Mouse (Mus musculus): ENCODE measurements around the gene Heatr5b. TPM values are rescaled to one million over a fixed set of nuclear protein-coding genes. Genes with fewer than 3 reads are reported as not detected.

Gene Heatr5b
- polyA plus RNA-seq, 1 experiment from 2014 or later = 14.2 TPM

GRCm38 (mm10) chr17:78836056-78836455 lies 892 bp upstream of the Heatr5b start:
- H3K27ac ChIP-seq (replicated peaks; ENCODE audit: low read depth, low read length) = no peak overlapping the region
- H3K9ac ChIP-seq (replicated peaks; ENCODE audit: low read length) = peak overlapping the region; percentile 32
- 28% methylated on average over 2 of the region's 2 CpGs for WGBS
- no peaks in the 10 kb centered on the region for H3K9me3 ChIP-seq (replicated peaks; ENCODE audit: control insufficient read depth, low read length)
- H3K27me3 ChIP-seq (ENCODE audit: control insufficient read depth, insufficient read depth, low read length) = no peaks in the 10 kb centered on the region
- peak overlapping the region; percentile 81 for H3K4me3 ChIP-seq (ENCODE audit: low read depth, low read length)
- DNase-seq (ENCODE audit: low spot score) (peak; percentile 9), ATAC-seq (replicated peaks; ENCODE audit: insufficient number of reproducible peaks, low FRiP score, low TSS enrichment, low read depth) (no peak)
- peaks cover 5% of the 10 kb centered on the region for H3K36me3 ChIP-seq (replicated peaks; ENCODE audit: control insufficient read depth, insufficient read depth, low read depth, low read length)
- peak overlapping the region; percentile 48 for H3K4me2 ChIP-seq (ENCODE audit: low read depth, low read length)
- H3K4me1 ChIP-seq (ENCODE audit: control insufficient read depth, insufficient read depth, low read length) = no peaks in the 10 kb centered on the region

GRCm38 (mm10) chr17:78824346-78824745 lies 10.8 kb downstream of the Heatr5b start:
- Histone ChIP-seq H3K27me3 (ENCODE audit: control insufficient read depth, insufficient read depth, low read length) (no peaks in the 10 kb centered on the region), H3K4me3 (ENCODE audit: low read depth, low read length) (no peak overlapping the region), H3K36me3 (replicated peaks; ENCODE audit: control insufficient read depth, insufficient read depth, low read depth, low read length) (no peaks in the 10 kb centered on the region; the same call in 1 of the 2 replicates), H3K9ac (replicated peaks; ENCODE audit: low read length) (no peak overlapping the region), H3K4me2 (ENCODE audit: low read depth, low read length) (no peak overlapping the region), H3K27ac (replicated peaks; ENCODE audit: low read depth, low read length) (no peak overlapping the region), H3K9me3 (replicated peaks; ENCODE audit: control insufficient read depth, low read length) (no peaks in the 10 kb centered on the region), H3K4me1 (ENCODE audit: control insufficient read depth, insufficient read depth, low read length) (no peaks in the 10 kb centered on the region)
- DNase-seq (ENCODE audit: low spot score) = no peak
- ATAC-seq (replicated peaks; ENCODE audit: insufficient number of reproducible peaks, low FRiP score, low TSS enrichment, low read depth) = no peak
- 93% methylated on average over 13 of the region's 13 CpGs for WGBS

- Histone ChIP-seq H3K27me3 (ENCODE audit: control insufficient read depth, insufficient read depth, low read length) (no peaks in the 10 kb centered on the region), H3K4me1 (ENCODE audit: control insufficient read depth, insufficient read depth, low read length) (no peaks in the 10 kb centered on the region), H3K27ac (replicated peaks; ENCODE audit: low read depth, low read length) (no peak overlapping the region), H3K9me3 (replicated peaks; ENCODE audit: control insufficient read depth, low read length) (no peaks in the 10 kb centered on the region), H3K9ac (replicated peaks; ENCODE audit: low read length) (no peak overlapping the region), H3K4me3 (ENCODE audit: low read depth, low read length) (no peak overlapping the region), H3K4me2 (ENCODE audit: low read depth, low read length) (no peak overlapping the region), H3K36me3 (replicated peaks; ENCODE audit: control insufficient read depth, insufficient read depth, low read depth, low read length) (no peaks in the 10 kb centered on the region; the same call in 1 of the 2 replicates)
- DNase-seq (ENCODE audit: low spot score) = no peak
- 95% methylated on average over 3 of the region's 3 CpGs for WGBS
- no peak for ATAC-seq (replicated peaks; ENCODE audit: insufficient number of reproducible peaks, low FRiP score, low TSS enrichment, low read depth)
Observed at GRCm38 (mm10) chr17:78809582-78809981, 25.6 kb downstream of the Heatr5b start.

GRCm38 (mm10) chr17:78809019-78809418 lies 26.1 kb downstream of the Heatr5b start:
- no peaks in the 10 kb centered on the region; the same call in 1 of the 2 replicates for H3K36me3 ChIP-seq (replicated peaks; ENCODE audit: control insufficient read depth, insufficient read depth, low read depth, low read length)
- H3K4me1 ChIP-seq (ENCODE audit: control insufficient read depth, insufficient read depth, low read length) = no peaks in the 10 kb centered on the region
- ATAC-seq (replicated peaks; ENCODE audit: insufficient number of reproducible peaks, low FRiP score, low TSS enrichment, low read depth) = no peak
- no peak overlapping the region for H3K9ac ChIP-seq (replicated peaks; ENCODE audit: low read length)
- H3K4me3 ChIP-seq (ENCODE audit: low read depth, low read length) = no peak overlapping the region
- H3K9me3 ChIP-seq (replicated peaks; ENCODE audit: control insufficient read depth, low read length) = no peaks in the 10 kb centered on the region
- no peaks in the 10 kb centered on the region for H3K27me3 ChIP-seq (ENCODE audit: control insufficient read depth, insufficient read depth, low read length)
- DNase-seq (ENCODE audit: low spot score) = peak; percentile 45
- H3K27ac ChIP-seq (replicated peaks; ENCODE audit: low read depth, low read length) = no peak overlapping the region
- H3K4me2 ChIP-seq (ENCODE audit: low read depth, low read length) = no peak overlapping the region

- ATAC-seq (replicated peaks; ENCODE audit: insufficient number of reproducible peaks, low FRiP score, low TSS enrichment, low read depth) = no peak
- whole genome bisulfite sequencing = 96% methylated on average over 1 of the region's 1 CpGs
- Histone ChIP-seq H3K27ac (replicated peaks; ENCODE audit: low read depth, low read length) (no peak overlapping the region), H3K27me3 (ENCODE audit: control insufficient read depth, insufficient read depth, low read length) (no peaks in the 10 kb centered on the region), H3K4me3 (ENCODE audit: low read depth, low read length) (no peak overlapping the region), H3K36me3 (replicated peaks; ENCODE audit: control insufficient read depth, insufficient read depth, low read depth, low read length) (no peaks in the 10 kb centered on the region; the same call in 1 of the 2 replicates), H3K4me2 (ENCODE audit: low read depth, low read length) (no peak overlapping the region), H3K9me3 (replicated peaks; ENCODE audit: control insufficient read depth, low read length) (no peaks in the 10 kb centered on the region), H3K9ac (replicated peaks; ENCODE audit: low read length) (no peak overlapping the region), H3K4me1 (ENCODE audit: control insufficient read depth, insufficient read depth, low read length) (no peaks in the 10 kb centered on the region)
- no peak for DNase-seq (ENCODE audit: low spot score)
Observed at GRCm38 (mm10) chr17:78797222-78797621, 37.9 kb downstream of the Heatr5b start.

- Histone ChIP-seq H3K4me2 (ENCODE audit: low read depth, low read length) (no peak overlapping the region), H3K4me1 (ENCODE audit: control insufficient read depth, insufficient read depth, low read length) (no peaks in the 10 kb centered on the region), H3K9me3 (replicated peaks; ENCODE audit: control insufficient read depth, low read length) (no peaks in the 10 kb centered on the region), H3K27me3 (ENCODE audit: control insufficient read depth, insufficient read depth, low read length) (no peaks in the 10 kb centered on the region), H3K9ac (replicated peaks; ENCODE audit: low read length) (no peak overlapping the region), H3K4me3 (ENCODE audit: low read depth, low read length) (no peak overlapping the region), H3K36me3 (replicated peaks; ENCODE audit: control insufficient read depth, insufficient read depth, low read depth, low read length) (no peaks in the 10 kb centered on the region; the same call in none of the 2 replicates), H3K27ac (replicated peaks; ENCODE audit: low read depth, low read length) (no peak overlapping the region)
- no peak for ATAC-seq (replicated peaks; ENCODE audit: insufficient number of reproducible peaks, low FRiP score, low TSS enrichment, low read depth)
- no peak for DNase-seq (ENCODE audit: low spot score)
- 91% methylated on average over 5 of the region's 5 CpGs for WGBS
Observed at GRCm38 (mm10) chr17:78794390-78794789, 40.8 kb downstream of the Heatr5b start.

GRCm38 (mm10) chr17:78792122-78792521 lies 43.0 kb downstream of the Heatr5b start:
- no peak overlapping the region for H3K4me3 ChIP-seq (ENCODE audit: low read depth, low read length)
- no peaks in the 10 kb centered on the region for H3K9me3 ChIP-seq (replicated peaks; ENCODE audit: control insufficient read depth, low read length)
- H3K9ac ChIP-seq (replicated peaks; ENCODE audit: low read length) = no peak overlapping the region
- no peak overlapping the region for H3K27ac ChIP-seq (replicated peaks; ENCODE audit: low read depth, low read length)
- WGBS = 93% methylated on average over 3 of the region's 3 CpGs
- no peak overlapping the region for H3K4me2 ChIP-seq (ENCODE audit: low read depth, low read length)
- no peaks in the 10 kb centered on the region for H3K4me1 ChIP-seq (ENCODE audit: control insufficient read depth, insufficient read depth, low read length)
- no peak for ATAC-seq (replicated peaks; ENCODE audit: insufficient number of reproducible peaks, low FRiP score, low TSS enrichment, low read depth)
- H3K27me3 ChIP-seq (ENCODE audit: control insufficient read depth, insufficient read depth, low read length) = no peaks in the 10 kb centered on the region
- no peak for DNase-seq (ENCODE audit: low spot score)
- no peaks in the 10 kb centered on the region; the same call in none of the 2 replicates for H3K36me3 ChIP-seq (replicated peaks; ENCODE audit: control insufficient read depth, insufficient read depth, low read depth, low read length)

GRCm38 (mm10) chr17:78791690-78792070 lies 43.5 kb downstream of the Heatr5b start:
- Histone ChIP-seq H3K36me3 (replicated peaks; ENCODE audit: control insufficient read depth, insufficient read depth, low read depth, low read length) (no peaks in the 10 kb centered on the region; the same call in none of the 2 replicates), H3K9ac (replicated peaks; ENCODE audit: low read length) (no peak overlapping the region), H3K4me3 (ENCODE audit: low read depth, low read length) (no peak overlapping the region), H3K4me2 (ENCODE audit: low read depth, low read length) (no peak overlapping the region), H3K9me3 (replicated peaks; ENCODE audit: control insufficient read depth, low read length) (no peaks in the 10 kb centered on the region), H3K4me1 (ENCODE audit: control insufficient read depth, insufficient read depth, low read length) (no peaks in the 10 kb centered on the region), H3K27ac (replicated peaks; ENCODE audit: low read depth, low read length) (no peak overlapping the region), H3K27me3 (ENCODE audit: control insufficient read depth, insufficient read depth, low read length) (no peaks in the 10 kb centered on the region)
- ATAC-seq (replicated peaks; ENCODE audit: insufficient number of reproducible peaks, low FRiP score, low TSS enrichment, low read depth) (no peak), DNase-seq (ENCODE audit: low spot score) (no peak)
- 93% methylated on average over 3 of the region's 3 CpGs for WGBS
